Mouse (Mus musculus): ENCODE data around the gene Meiob. TPM values are rescaled to one million over a fixed set of nuclear protein-coding genes. Genes with fewer than 3 reads are reported as not detected.

Meiob gene
- 1 to 10 TPM; 1.0 to 1.1 TPM for total RNA-seq (2021)
- long read RNA-seq, experiment 1, partial matches to known transcripts: 0 of 1 reads
- long read RNA-seq, experiment 1, other reads (novel, unspliced or antisense): 1 of 1 reads
- long read RNA-seq, experiment 2, partial matches to known transcripts: 1 of 1 reads
- long read RNA-seq, experiment 2, other reads (novel, unspliced or antisense): 0 of 1 reads

DNA sequence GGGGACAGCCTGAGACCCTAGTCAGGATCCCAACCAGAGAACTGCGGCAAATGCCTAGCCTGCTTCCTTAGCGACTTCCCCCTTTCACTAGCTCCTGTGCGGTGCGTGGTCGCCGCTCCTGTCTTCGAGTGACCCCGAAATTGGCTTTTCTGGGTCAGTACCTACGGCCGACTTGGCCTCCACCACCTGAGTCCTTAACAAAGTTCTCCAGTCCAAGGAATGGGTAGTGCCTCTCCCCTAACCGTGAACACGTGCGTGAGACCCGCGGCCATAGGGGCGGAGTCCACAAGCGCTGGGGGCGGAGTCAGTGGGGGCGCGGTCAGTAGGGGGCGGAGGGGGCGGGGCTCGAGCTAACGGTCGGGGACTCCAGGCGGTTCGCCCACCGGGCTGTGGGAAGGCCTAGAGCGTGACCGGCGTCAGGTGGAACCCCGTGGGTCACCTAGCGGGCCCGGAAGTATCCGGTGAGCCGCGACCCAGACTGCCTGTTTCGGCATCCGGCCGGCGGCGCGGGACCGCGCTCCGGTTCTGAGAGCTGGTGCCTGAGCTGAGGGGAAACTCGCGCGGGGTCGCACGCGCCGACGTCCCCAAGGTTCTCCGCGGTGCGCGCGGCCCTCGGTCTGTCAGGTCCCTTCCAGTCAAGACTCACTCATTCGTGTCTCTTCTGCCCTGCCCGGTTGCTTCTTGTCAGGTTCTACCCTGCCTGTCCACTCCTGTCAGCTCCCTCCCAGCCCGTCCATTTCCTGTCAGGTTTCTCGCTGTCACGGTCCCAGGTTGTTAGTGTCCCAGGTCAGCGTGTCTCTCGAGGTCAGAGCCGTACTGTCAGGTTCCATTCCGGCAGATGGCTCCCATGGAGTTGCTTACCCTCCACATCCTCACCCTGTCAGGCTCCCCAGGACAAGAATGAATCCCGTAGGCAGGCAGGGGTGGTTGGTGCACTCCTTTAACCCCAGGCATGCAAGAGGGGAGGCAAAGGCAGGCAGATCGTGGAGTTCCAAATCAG, at the start of gene Meiob:
Meiob (plus strand) TSS at position 338 of the 1,000 bp plus-strand sequence.
- DNase-seq: peak; percentile 83 to 89

DNA sequence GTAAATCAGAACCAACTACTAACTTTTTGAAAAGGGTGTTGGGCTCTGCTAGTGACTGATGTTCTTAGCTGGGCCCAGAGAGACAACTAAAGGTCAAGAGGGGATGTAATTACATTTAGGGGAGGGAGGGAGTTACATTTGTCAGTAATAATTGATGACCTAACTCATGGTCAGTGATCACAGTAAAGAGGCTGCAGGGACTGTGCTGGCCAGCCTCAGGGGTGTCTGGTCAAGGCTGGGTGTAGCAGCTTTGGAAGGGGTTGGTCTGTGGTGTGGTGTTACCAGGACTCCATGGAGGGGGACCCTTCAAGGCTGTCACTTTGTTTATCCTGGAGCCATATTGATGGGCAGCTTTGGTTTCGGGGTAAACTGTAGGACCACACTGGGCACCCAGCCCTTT, 46.7 kb upstream of the Meiob start:
- DNase-seq: no peak

DNA sequence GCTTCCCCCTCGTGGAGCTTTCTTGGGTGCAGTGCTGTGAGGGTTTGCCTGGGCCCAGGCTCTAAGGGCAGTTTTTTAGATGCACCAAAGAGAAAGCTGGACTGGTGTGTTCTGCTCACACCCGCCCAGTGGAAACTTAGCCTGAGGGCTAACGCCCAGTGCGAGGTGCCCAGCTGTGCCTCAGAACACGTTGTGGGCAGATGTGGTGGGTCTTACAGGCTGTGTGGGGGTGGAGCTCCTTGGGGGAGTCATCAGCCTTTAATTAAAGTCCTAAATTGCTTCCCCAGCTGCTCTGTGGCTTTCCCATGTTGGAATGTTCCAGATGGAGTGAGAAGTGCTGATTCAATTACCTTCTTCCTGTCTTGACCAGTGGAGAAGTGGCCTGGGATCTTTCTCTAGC, 43.0 kb upstream of the Meiob start:
- DNase-seq: no peak

DNA sequence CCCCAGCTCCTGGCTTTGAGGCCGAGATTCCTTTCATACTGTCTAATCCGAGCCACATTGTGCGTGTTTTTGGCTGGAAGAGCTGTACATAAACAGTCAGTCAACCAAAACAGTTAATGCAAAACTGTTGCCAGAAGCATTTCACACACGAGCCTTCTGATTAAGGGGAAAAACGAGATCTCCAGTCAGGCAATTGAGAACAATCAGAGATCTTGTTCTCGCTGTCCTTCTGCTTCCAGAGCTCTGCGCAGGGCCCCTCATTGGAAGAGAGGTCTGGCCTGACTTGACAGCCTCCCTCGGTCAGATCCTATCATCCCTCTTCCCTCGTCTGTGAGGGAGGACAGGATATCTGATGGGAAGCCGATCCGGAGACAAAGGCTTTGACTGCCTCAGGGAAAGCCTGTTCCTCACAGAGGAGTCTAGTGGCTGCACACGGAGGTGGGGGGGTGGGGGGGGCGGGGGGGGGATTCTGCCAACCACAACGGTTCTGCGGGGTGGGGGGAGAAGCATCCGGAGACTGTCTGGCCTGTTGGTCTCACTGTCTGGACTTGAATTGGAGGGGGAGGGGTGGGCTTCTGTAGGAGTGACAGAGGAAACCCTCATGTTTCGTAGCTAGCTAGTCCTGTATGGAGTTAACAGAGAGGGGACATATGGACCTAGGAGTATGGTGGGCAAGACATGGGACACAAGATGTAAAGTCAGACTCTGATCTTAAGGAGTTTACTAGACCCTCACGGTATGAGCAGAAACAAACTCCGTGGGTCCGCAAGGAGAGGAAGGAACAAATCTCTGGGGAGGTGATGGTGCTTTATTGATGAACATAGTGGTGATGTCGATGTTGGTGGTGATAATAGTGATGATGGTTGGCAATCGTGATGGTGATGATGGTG, 38.8 kb upstream of the Meiob start:
- no peak for DNase-seq

DNA sequence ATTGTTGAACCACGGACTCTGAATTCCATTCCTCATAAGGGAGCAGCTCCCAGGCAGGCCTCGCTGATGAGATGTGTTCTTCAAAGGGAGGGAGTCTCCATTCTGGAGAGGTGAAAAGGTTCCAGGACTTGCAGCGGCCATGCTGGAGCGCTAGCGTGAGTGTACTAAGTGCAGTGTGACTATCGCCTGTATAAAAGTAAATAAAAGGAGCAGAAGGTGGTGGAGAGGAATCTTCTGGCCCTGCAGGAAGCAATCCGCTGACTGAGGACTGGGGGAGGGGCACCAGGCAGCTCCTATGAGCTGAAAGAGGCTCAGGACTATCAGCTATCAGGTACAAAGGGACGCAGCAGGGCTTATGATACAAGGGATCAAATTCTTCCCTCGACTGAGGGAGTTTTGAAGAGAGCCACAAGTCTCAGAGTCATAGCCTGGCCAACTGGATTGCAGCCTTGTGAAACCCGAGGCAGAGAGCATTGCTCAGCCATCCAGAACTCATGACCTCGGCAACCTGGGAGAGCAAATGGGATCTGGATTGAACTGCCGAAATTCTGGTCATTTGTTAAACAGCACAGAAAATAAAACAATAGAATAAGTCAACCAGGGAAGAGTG, 37.7 kb upstream of the Meiob start:
- DNase-seq: no peak

DNA sequence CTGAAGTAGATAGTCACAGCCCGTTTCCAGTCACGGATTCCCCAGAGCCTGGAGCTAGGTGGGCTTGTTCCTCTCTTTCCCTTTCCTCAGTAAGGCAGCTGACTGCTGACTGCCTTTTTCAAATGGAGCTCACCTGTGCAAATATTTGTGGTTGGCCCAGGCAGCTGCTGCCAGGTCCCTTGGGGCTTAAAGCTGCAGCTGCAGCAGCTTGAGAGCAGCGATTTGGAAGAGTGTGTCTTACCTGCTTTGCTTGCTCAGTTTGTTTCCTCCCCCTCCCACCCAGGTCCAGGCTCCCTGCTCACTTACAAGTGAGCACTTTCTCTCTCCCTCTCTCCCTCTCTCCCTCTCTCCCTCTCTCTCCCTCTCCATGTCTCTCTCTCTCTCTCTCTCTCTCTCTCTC, 34.9 kb upstream of the Meiob start:
- no peak for DNase-seq

DNA sequence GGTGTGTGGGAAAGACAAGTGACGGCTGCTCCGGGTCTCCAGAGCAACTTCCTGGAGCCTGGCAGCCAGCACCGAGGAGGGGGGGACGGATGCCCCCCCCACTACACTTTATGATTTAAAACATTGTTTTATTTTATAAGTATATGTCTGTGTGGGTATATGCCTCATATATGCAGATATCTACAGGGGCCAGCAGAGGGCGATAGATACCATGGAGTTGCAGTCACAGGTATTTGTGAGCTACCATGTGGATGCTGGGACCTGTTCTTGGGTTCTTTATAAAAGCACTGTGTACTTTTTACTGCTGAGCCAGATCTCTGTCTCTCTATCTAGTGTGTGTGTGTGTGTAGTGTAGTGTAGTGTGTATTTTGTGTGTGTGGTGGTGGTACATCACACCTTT, 30.8 kb upstream of the Meiob start:
- no peak for DNase-seq

DNA sequence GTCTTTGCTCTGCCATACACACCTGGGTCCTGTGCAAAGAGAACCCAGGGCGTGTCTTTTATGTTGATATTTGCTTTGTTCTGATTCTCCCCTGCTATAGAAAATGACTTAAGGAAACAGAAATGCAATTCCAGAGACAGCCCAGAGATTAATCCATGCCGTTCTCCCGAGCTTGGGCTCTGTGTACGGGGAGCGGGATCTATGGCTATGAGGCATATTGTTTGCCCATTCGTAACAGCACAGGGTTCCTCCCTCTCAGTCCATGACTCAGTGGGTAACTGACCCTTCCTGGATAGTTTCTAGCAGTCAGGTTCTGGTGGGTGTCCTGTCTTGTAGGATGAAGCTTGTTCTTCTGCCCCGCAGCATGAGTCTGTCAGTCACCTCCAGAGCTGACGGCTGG, 28.9 kb upstream of the Meiob start:
- DNase-seq: no peak

DNA sequence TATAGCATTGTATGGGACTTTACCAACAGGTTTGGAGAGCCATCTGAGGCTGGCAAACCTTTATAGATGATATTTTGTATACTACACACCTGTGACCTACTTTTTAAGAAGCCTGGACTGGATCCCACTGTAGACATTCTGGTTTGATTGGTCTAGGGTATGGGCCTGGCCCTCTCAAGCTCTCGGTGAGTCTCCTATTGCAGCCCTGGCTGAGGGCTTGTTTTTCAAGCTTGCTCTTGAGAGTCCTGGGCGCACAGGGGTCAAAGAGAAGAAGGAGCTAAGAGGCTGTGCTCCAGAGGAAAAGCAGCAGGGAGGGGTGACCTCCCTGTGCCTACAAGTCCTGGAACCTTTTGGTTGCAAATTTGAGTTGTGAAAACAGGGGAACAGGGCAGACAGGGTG, 27.0 kb upstream of the Meiob start:
- no peak for DNase-seq

DNA sequence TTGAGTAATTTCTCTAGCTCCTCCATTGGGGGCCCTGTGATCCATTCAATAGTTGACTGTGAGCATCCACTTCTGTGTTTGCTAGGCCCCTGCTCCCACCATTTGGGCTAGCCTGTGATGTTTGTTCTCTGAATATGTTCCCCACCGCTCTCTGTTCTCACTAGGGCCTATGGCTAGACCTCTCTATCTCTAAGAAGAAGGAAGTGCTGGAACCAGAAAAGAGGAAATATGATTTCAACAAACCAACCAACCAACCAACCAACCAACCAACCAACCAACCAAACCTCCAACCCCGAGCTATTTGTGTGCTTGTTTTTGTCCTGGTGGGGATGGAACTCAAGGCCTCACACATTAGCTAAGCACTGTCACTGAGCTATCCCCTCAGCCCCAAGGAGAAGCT, 23.3 kb upstream of the Meiob start:
- DNase-seq: no peak

DNA sequence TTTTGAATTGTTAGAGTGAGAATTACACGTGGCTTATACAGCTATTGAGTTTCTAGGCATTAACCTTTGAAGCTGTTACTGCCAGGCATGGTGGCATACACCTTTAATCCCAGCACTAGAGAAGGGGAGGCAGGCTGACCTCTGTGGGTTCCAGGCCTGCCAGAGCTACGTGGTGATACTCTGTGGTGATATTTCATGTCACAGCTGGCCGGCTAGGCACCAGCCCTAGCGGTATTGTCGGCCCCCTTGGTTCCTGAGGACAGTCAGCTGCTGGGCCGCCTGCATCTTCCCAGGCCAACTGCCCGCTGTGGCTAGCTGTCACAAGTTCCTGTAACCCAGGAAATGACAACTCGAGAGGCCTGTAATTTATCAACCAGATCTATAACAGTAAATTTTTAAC, 11.9 kb upstream of the Meiob start:
- no peak for DNase-seq

DNA sequence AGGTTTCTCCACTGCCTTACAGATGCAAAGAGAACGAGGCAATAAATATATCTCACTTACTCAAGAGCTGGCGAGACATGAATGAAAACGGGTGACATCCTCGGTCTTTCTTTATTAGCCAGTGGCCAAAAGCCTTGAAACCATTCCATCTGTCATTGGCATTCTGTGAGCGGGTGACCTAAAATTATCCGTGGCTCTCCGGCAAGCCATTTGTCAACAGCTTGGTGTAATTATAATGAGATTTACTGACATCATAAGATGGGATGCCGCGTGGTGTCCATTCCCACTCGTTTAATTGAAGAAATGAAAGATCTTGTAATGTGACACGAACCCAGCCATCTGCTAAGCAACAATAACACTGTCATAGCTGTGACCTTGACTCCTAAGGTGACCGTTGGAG, 9.3 kb upstream of the Meiob start:
- peak; percentile 23 to 51 for DNase-seq

DNA sequence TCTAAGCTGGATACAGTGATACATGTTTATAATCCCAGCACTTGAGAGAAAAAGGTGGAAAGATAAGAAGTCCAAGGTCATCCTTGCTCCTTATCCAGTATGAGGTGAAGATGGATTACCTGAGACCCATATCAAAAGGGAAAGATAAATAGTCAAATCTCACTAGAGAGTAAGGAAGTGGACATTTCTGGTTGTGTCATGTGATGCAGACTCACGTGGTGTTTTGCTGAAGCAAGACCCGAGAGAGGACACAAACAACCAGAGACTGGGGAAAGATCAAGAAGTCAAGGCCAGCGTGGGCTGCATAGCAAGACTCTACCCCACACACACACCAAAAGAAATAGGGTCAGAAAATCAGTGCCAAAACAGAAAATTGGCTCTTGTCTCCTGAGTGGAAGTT, 7.1 kb upstream of the Meiob start:
- no peak for DNase-seq

DNA sequence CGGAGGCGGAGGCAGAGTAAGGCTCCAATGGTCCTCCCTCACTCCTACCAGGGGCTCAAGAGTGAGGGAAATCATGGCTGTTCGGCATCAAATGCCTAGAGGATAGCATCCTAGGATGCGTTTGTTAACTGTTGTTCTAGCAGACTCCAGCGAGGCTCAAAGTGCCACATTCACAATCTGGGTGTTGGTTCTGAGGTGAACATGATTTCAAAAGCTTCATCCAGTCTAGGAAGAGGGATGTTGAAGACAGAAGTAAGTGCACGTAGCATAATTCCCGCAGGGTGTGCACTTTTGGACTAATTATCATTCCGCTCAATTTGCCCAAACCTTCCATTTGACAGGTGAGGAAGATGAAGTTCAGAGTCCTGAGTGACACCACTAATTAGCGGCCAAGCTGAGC, 5.9 kb upstream of the Meiob start:
- DNase-seq: no peak

DNA sequence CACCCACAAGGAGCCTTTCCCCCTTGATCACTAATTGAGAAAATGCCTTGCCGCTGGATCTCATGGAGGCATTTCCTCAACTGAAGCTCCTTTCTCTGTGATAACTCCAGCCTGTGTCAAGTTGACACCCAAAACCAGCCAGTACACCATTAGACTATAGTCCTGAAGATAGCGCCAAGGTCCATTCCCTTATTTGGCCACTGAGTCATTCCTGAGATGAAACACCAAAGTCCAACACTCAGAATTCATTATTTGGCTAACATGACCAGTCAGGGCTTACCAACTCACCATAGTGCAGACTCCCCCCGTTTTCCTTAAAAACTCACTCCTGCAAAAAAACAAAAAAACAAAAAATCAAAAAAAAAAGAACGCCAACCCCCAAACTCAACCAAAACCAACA, 4.6 kb upstream of the Meiob start:
- peak in 1 of 2 experiments; percentile 5 for DNase-seq

DNA sequence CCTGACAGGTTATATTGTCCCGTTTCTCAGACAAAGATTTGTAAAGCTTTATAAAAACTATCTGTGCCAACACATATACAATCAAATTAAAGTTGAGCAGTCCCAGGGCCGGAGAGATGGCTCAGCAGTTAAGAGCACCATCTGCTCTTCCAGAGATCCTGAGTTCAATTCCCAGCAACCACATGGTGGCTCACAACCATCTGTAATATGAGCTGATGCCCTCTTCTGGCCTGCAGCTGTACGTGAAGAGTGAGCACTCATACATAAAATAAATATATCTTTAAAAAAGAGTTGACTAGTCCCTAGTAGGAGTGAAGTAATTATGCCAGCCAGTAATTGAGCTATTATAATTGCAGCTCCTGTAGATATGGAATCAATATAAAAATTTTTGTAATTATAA, 3.6 kb upstream of the Meiob start:
- no peak for DNase-seq

DNA sequence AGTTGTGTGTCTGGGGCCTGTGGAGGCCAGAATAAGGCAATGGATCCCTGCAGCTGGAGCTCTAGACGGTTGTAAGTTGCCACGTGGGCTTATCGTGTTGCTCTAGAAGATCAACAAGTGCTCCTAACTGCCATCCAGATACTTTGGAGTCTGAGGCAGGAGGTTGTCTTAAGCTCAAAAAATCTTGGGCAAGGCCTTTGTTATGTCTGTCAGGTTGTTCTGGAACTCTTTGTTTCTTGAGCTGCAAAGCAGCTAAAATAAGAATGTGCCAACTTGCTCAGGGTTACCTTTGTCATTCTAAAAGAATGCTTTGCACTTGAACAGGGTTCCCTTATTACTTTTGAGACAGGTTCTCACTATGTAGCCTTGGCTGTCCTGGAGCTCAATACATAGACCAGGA, 7.1 kb downstream of the Meiob start:
- DNase-seq: no peak

DNA sequence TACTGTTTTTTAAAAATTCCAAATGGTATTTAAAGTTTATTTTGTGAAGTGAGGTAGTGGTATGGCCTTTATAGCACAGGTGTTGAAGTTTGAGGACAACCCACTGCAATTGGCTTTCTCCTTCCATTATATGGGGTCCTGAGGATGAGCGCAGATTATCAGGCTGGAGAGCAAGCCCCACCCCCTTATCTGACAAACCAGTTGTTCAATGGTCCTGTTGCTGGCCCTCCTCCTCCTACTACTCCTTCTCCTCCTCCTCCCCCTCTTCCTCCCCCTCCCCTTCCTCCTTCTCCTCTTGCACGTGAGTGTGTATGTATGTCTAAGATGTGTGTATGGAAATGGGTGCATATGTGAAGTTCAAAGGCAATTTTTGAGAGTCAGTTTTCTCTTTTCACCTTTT, 8.1 kb downstream of the Meiob start:
- DNase-seq: no peak

DNA sequence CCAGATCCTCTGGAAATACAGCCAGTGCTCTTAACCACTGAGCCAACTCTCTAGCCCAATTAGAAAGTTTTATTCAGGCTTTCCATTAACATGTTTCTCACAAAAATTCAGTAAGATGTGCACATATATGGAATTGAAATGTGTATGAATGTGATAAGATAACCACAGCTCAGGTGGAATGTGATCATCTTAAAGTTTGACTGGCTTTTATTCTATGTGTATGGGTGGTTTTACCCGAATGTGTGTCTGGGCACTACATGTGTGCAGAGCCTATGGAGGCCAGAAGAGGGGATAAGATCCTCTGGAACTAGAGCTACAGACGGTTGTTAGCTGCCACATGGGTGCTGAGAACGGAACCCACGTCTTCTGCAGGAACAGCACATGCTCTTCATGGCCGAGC, 11.2 kb downstream of the Meiob start:
- DNase-seq: no peak

DNA sequence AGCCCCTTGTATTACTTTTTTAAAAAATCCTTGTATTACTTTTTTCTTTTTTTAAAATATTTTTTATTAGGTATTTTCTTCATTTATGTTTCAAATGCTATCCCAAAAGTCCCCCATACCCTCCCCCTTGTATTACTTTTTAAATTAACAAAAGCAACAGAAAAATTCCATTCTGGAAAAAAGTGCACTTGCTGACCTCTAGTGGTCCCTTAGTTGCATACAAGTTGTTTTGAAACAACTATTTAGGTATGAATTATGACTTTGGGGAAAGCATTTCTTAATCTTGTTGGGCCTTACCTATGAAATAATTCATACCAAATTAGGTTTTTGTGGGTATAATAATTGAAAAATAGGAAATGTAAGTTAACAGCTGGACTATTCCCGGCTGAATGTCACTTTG, 13.4 kb downstream of the Meiob start:
- no peak for DNase-seq

DNA sequence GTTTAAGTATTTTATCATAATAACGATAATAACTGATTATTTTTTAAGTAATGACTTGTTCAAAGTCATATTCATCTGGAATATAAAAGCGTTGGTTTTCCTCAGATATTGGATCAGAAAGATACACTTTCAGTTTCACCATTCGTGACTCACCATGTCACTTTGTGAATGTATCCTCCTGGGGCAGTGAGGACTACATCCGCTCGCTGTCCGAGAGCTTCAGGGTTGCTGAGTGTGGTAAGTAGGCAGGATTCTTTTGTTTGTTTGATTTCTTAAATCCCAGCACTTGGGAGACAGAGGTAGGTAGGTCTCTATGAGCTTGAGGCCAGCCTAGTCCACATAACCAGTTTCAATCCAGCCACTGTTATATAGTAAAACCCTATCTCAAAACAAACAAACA, 14.1 kb downstream of the Meiob start:
- peak; percentile 7 to 28 for DNase-seq

DNA sequence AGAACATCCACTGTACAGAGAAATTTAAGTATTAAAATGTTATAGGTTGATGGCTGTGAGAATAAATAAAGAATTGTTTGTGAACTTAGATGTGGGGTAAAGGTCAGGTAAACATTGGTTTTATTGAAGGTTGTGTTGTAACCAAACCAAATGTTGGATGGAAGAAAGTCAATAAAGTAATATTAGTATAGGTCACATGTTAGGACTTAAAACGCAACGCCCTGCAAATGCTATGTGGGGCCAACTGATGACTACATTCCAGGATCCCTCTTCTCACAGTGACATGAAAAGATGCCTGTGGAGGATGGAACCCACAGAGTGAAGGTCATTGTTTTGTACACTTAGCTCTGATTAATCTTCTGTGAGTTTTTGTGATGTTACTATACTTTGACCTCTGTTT, 15.4 kb downstream of the Meiob start:
- DNase-seq: no peak

Data from adrenal gland, postnatal 36 days (tissue).